Mouse (Mus musculus) embryonic facial prominence, embryonic 11.5 days (tissue): ENCODE data around the gene Pced1b. TPM values are rescaled to one million over a fixed set of nuclear protein-coding genes. Genes with fewer than 3 reads are reported as not detected.

Source experiments
- ATAC-seq: fragments of 200-750 bp; cut with Nextera tagmentation; replicated peaks from 2 replicates; pipeline ENCODE4 v1.8.0; 2017; ENCODE audit warnings: low read depth; ENCODE audit not compliant: insufficient number of reproducible peaks, low FRiP score, low TSS enrichment
- DNase-seq: peaks from one replicate; pipeline ENCODE4 v3.0.0-alpha.2; 2015; ENCODE audit warnings: low spot score
- H3K27ac ChIP-seq: fragments of 300-500 bp; sonication (generic); replicated peaks from 2 replicates; pipeline ENCODE4 v1.5.1; 2014; ENCODE audit warnings: mild to moderate bottlenecking, low read depth, low read length, control low read depth
- H3K27me3 ChIP-seq: fragments of 300-500 bp; sonication (generic); 2 replicates; pipeline ENCODE4 v1.6.1; 2014; ENCODE audit warnings: mild to moderate bottlenecking, low read length, moderate library complexity, mixed read lengths; ENCODE audit not compliant: control insufficient read depth, insufficient read depth
- H3K36me3 ChIP-seq: fragments of 300-500 bp; sonication (generic); replicated peaks from 2 replicates; pipeline ENCODE4 v1.6.1; 2014; ENCODE audit warnings: low read depth, mild to moderate bottlenecking, low read length, moderate library complexity, mixed read lengths; ENCODE audit not compliant: control insufficient read depth, insufficient read depth
- H3K4me1 ChIP-seq: fragments of 300-500 bp; sonication (generic); 2 replicates; pipeline ENCODE4 v1.6.1; 2014; ENCODE audit warnings: low read length, mixed read lengths; ENCODE audit not compliant: control insufficient read depth, insufficient read depth
- H3K4me2 ChIP-seq: fragments of 300-500 bp; sonication (generic); 2 replicates; pipeline ENCODE4 v1.6.1; 2014; ENCODE audit warnings: low read depth, mild to moderate bottlenecking, control low read depth, low read length, moderate library complexity
- H3K4me3 ChIP-seq: fragments of 300-500 bp; sonication (generic); 2 replicates; pipeline ENCODE4 v1.5.1; 2014; ENCODE audit warnings: low read depth, low read length, control low read depth
- H3K9ac ChIP-seq: fragments of 300-500 bp; sonication (generic); replicated peaks from 2 replicates; pipeline ENCODE4 v1.6.1; 2014; ENCODE audit warnings: mild to moderate bottlenecking, control low read depth, low read length
- H3K9me3 ChIP-seq: fragments of 300-500 bp; sonication (generic); replicated peaks from 2 replicates; pipeline ENCODE4 v1.6.1; 2016; ENCODE audit warnings: mild to moderate bottlenecking, low read length, inconsistent platforms, mixed read lengths; ENCODE audit not compliant: control insufficient read depth
- WGBS: fragments of 180-500 bp; shearing (Covaris S2); extraction: QIAGEN DNeasy Blood & Tissue Kit; methylation state at CpG from one replicate; pipeline ENCODE4 v1.1.7; 2014; 5-methylcytosine and 5-hydroxymethylcytosine counted together
- polyA plus RNA-seq: library from polyadenylated mRNA; unstranded; fragments of >200 nt; fragmentation: Nextera tagmentation; extraction: Ambion mirVana; gene quantifications from 2 replicates; pipeline ENCODE4 v1.2.1, GENCODE M21; 2014

The Pced1b gene
- polyA plus RNA-seq, 1 experiment from 2014 or later: 4.3 TPM

DNA sequence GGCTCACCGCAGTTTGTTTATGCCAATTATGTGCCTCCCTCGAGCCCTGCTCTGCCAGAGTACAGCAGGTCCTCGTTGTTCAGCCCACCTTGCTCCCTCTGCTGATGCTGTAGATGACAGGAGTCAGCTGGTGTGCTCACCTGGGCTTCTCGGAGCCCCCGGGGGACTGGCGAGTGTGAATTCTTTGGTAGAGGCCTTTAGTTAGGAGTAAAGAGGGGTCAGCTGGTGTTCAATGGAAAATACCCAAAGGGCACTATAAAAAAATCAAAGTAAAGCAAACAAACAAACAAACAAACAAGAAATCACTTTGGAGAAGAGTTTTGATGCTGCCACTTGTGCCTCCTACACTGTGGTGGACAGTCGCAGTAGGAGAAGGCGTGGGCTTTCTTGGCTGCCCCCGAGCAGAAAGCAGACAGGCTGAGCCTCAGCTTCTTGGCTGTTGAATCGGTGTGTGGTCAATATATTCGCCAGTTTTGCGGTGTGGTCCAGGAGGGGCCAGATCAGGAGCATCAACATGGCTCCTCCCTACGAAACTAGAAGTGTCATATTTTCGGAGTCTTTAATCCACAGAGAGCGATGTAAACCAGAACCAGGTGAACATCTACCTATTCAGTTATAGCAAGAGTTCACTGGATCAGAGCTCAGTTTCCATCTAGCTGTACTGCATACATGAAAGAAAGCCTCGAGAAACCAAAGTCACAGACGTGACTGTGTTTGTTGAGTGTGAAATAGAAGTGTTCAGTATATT is 11.8 kb downstream of the Pced1b start:
- Histone ChIP-seq H3K4me3 (no peak overlapping the region), H3K36me3 (no peaks in the 10 kb centered on the region), H3K27ac (no peak overlapping the region), H3K4me2 (no peak overlapping the region), H3K9me3 (no peaks in the 10 kb centered on the region), H3K4me1 (no peaks in the 10 kb centered on the region), H3K9ac (no peak overlapping the region), H3K27me3 (no peaks in the 10 kb centered on the region)
- no peak for DNase-seq
- no peak for ATAC-seq
- 88% methylated on average over 17 of the region's 17 CpGs for WGBS

DNA sequence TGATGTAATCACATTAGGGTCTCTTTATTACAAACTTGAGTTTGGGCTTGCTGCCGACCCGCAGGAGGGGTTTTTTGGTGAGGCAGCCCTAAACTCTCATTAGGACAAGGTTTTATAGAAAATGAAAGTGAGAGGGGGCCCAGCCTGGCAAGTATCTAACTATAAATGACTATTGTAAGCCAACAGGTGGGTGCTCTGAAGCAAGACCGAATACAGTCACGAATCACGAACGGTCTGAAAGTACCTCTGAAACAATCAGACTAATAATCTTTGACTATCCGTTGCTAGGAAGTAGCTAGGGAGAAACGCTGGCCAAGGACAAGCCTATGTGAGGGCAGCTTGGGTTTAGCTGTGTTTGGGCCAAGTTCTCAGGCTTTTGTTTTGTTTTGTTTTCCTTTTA is 12.4 kb downstream of the Pced1b start:
- Histone ChIP-seq H3K9me3 (no peaks in the 10 kb centered on the region), H3K27me3 (no peaks in the 10 kb centered on the region), H3K36me3 (no peaks in the 10 kb centered on the region), H3K4me1 (no peaks in the 10 kb centered on the region), H3K9ac (no peak overlapping the region), H3K27ac (no peak overlapping the region), H3K4me3 (no peak overlapping the region), H3K4me2 (no peak overlapping the region)
- no peak for DNase-seq
- no peak for ATAC-seq
- WGBS: 91% methylated on average over 8 of the region's 8 CpGs

GRCm38 (mm10) chr15:97259968-97260597 is 13.2 kb downstream of the Pced1b start:
- Histone ChIP-seq H3K9ac (no peak overlapping the region), H3K36me3 (no peaks in the 10 kb centered on the region), H3K4me3 (no peak overlapping the region), H3K27me3 (no peaks in the 10 kb centered on the region), H3K9me3 (no peaks in the 10 kb centered on the region), H3K27ac (no peak overlapping the region), H3K4me2 (no peak overlapping the region), H3K4me1 (no peaks in the 10 kb centered on the region)
- DNase-seq: no peak
- no peak for ATAC-seq
- 72% methylated on average over 11 of the region's 11 CpGs for WGBS

DNA sequence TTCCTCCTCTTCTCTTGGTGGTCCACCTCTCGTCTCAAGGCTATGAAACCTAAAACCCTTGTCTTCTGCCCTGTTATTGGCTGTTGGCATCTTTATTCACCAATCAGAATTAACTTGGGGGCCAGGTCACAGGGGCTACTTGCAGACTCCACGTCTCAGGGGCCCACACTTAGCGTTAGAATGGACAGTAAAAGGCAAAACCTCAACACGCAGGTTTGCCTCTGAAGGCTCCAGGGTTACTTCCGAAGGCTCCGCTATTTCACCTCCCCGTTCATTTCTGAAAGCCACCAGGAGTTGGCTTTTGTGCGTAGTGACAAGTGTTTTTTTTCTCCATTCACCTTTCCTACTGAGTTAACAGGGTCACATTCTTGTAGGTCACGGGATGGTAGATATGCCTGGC is 15.3 kb downstream of the Pced1b start:
- Histone ChIP-seq H3K4me3 (no peak overlapping the region), H3K27me3 (no peaks in the 10 kb centered on the region), H3K36me3 (no peaks in the 10 kb centered on the region), H3K4me1 (no peaks in the 10 kb centered on the region), H3K27ac (no peak overlapping the region), H3K4me2 (no peak overlapping the region), H3K9me3 (no peaks in the 10 kb centered on the region), H3K9ac (no peak overlapping the region)
- WGBS: 64% methylated on average over 9 of the region's 9 CpGs
- ATAC-seq (no peak), DNase-seq (no peak)

DNA sequence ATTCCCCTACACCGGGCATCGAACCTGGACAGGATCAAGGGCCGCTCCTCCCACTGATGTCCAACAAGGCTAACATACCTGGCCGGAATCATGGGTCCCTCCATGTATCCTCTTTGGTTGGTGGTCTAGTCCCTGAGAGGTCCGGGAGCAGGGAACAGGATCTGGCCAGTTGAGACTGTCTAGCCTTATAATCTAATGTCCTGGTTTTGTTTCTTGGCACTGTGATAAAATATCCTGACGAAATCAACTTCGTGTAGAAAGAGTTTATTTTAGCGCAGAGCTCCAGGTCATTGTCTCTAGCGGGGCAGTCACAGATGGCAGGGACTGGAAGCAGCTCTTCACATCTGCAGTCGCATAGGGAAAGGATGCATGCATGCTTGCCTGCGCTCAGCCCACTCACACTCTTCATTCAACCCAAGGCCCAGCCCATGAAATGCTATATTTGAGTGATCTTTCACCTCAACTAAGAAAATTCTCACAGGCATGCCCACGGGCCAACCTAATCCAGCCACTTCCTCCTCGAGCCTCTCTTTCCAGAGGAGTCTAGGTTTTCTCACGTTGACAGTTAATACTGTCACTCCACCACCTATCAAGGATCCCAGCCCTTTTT is 19.4 kb downstream of the Pced1b start:
- H3K9ac ChIP-seq: no peak overlapping the region
- 76% methylated on average over 14 of the region's 14 CpGs for WGBS
- no peaks in the 10 kb centered on the region for H3K36me3 ChIP-seq
- no peak overlapping the region for H3K4me3 ChIP-seq
- no peak overlapping the region for H3K4me2 ChIP-seq
- H3K4me1 ChIP-seq: no peaks in the 10 kb centered on the region
- no peaks in the 10 kb centered on the region for H3K9me3 ChIP-seq
- H3K27me3 ChIP-seq: no peaks in the 10 kb centered on the region
- ATAC-seq (no peak), DNase-seq (no peak)
- no peak overlapping the region for H3K27ac ChIP-seq

DNA sequence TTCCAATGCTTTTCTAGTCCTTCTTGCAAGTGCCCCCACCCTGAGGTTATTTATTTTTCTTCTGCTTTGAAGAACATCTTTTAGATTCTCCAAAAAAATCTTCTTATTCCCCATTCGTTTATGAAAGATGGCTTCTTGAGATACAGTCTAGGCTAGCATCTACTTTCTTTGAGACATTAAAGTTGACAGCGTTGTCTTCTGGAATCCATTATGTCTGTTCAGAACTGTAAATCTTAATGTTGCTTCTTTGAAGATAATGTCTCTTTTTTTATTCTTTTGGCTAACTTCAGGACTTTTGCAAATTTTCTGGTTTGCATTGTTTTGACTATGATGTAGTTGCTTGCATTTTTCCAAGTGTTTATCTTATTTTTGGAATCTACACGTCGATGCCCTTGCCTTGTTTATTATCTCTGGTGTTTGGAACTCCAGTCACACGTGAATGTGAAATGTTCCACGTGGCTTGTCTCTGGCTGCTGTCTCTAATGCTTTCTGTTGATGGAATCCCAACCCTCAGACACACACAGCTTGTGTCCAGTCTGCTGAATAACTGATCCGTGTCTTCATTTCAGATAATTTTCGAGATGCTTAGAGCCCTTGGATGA is 20.3 kb downstream of the Pced1b start:
- no peak overlapping the region for H3K9ac ChIP-seq
- no peak overlapping the region for H3K4me2 ChIP-seq
- DNase-seq (no peak), ATAC-seq (no peak)
- no peak overlapping the region for H3K4me3 ChIP-seq
- H3K36me3 ChIP-seq: no peaks in the 10 kb centered on the region
- no peaks in the 10 kb centered on the region for H3K4me1 ChIP-seq
- H3K9me3 ChIP-seq: no peaks in the 10 kb centered on the region
- no peaks in the 10 kb centered on the region for H3K27me3 ChIP-seq
- WGBS: 67% methylated on average over 8 of the region's 8 CpGs
- no peak overlapping the region for H3K27ac ChIP-seq

GRCm38 (mm10) chr15:97271985-97272697 is 25.2 kb downstream of the Pced1b start:
- Histone ChIP-seq H3K4me3 (no peak overlapping the region), H3K4me1 (no peaks in the 10 kb centered on the region), H3K27ac (no peak overlapping the region), H3K9ac (no peak overlapping the region), H3K4me2 (no peak overlapping the region), H3K36me3 (no peaks in the 10 kb centered on the region), H3K9me3 (no peaks in the 10 kb centered on the region), H3K27me3 (no peaks in the 10 kb centered on the region)
- WGBS: 60% methylated on average over 7 of the region's 7 CpGs
- DNase-seq: no peak
- no peak for ATAC-seq
